ENCODE assay signal across 18 mouse cellular contexts in genomic region chr8:46758676-46759075, GRCm38 (mm10). TPM values are rescaled to one million over a fixed set of nuclear protein-coding genes. Genes with fewer than 3 reads are reported as not detected.
DNase-seq lines count a peak whose midpoint lies in the region; ATAC-seq lines count a peak whose summit lies in the region.
"Had no signal": no experiment of that assay in that cellular context is flagged by ENCODE, and none has a peak within 500 bp of the region (broad histone marks: within the 10 kb centered on the region; RNA-seq: fewer than 3 reads in every experiment).

No protein-coding gene starts in this region.

- peak overlapping the region; percentile 58; the same call in 1 of the 2 replicates for H3K27ac ChIP-seq in liver, embryonic 16.5 days (ENCODE audit: low read length)
- H3K27ac ChIP-seq: embryonic facial prominence, embryonic 10.5 days; heart, embryonic 10.5 days; hindbrain, embryonic 12.5 days had no signal

- no peaks in the 10 kb centered on the region for H3K27me3 ChIP-seq in liver, embryonic 16.5 days (ENCODE audit: control insufficient read depth, insufficient read depth, low read depth, low read length)
- H3K27me3 ChIP-seq: hindbrain, embryonic 12.5 days had no signal

- 25% methylated on average over 2 of the region's 2 CpGs for WGBS in liver, embryonic 16.5 days (ENCODE audit: insufficient replicate concordance)

- H3K9ac ChIP-seq in liver, embryonic 16.5 days (ENCODE audit: low read depth, low read length), result no peak overlapping the region
- H3K9ac ChIP-seq: hindbrain, embryonic 12.5 days had no signal

- peak; percentile 88 for ATAC-seq in liver, embryonic 16.5 days (ENCODE audit: low read depth)
- ATAC-seq: CD4-positive, CD25-positive, alpha-beta regulatory T cell, adult 4 months; forebrain, embryonic 16.5 days had no signal

- H3K4me1 ChIP-seq in liver, embryonic 16.5 days (ENCODE audit: control insufficient read depth, low read depth, low read length), result peaks cover 35% of the 10 kb centered on the region
- H3K4me1 ChIP-seq: heart, embryonic 10.5 days; hindbrain, embryonic 12.5 days had no signal

- peak overlapping the region; percentile 25 for H3K4me2 ChIP-seq in liver, embryonic 16.5 days (ENCODE audit: low read depth, low read length)
- H3K4me2 ChIP-seq: hindbrain, embryonic 12.5 days had no signal

- no peaks in the 10 kb centered on the region for H3K36me3 ChIP-seq in liver, embryonic 16.5 days (ENCODE audit: control insufficient read depth, insufficient read depth)
- H3K36me3 ChIP-seq: hindbrain, embryonic 12.5 days had no signal

- H3K9me3 ChIP-seq in liver, embryonic 16.5 days (replicated peaks; ENCODE audit: control insufficient read depth, low read length), result no peaks in the 10 kb centered on the region
- H3K9me3 ChIP-seq: embryonic facial prominence, embryonic 10.5 days; heart, embryonic 10.5 days; hindbrain, embryonic 12.5 days had no signal

- no peak overlapping the region for H3K4me3 ChIP-seq in liver, embryonic 16.5 days (ENCODE audit: low read depth, low read length)
- H3K4me3 ChIP-seq: embryonic facial prominence, embryonic 10.5 days; heart, embryonic 10.5 days; hindbrain, embryonic 12.5 days had no signal

- peak; percentile 72 for DNase-seq in heart, adult 11 months
- DNase-seq in heart, postnatal 25 days (ENCODE audit: low spot score), result no peak
- peak; percentile 69 for DNase-seq in c-Kit-positive CD71-positive TER-119-positive erythroid progenitor cells, embryonic 14.5 days (ENCODE audit: low spot score)
- DNase-seq in liver, result peak; percentile 41
- no peak for DNase-seq in urinary bladder, adult 18-20 months (ENCODE audit: low spot score in 2 of 2)
- no peak for DNase-seq in thymus, postnatal 0 days (ENCODE audit: low spot score)
- DNase-seq in right cerebral cortex, postnatal 10 days (ENCODE audit: low spot score in 2 of 2), result no peak
- DNase-seq: adrenal gland, postnatal 25 days; cerebellum, adult 2 months; lung, postnatal 14 days; right cerebral cortex, postnatal 4 days; thymus, adult 2 months had no signal

- intact Hi-C loops in heart, postnatal 25 days (cut with DNase I), result loop anchor here (2.0 kb wide), 1 partner anchor 18 kb away; no protein-coding TSS in a partner anchor

RNA-seq across cellular contexts. Expression of gene Irf2, which starts 19.1 kb away (rescaled TPM):
- 10 to 100 TPM; 40.4 to 45.4 TPM for total RNA-seq in heart, postnatal 25 days (2021)
- polyA plus RNA-seq in liver, embryonic 16.5 days (2015; fragmentation: Nextera tagmentation; extraction: Ambion mirVana), result 10.6 and 12.1 TPM in 2 replicates
- 54.9 and 57.8 TPM in 2 replicates for polyA plus RNA-seq in thymus, postnatal 0 days (2015; fragmentation: Nextera tagmentation; extraction: Ambion mirVana)

Comparison
In these comparisons a context has a peak if more than half of its experiments do, and no peak if none do; other contexts are left out.
1. DNase-seq: peak in heart, adult 11 months (single experiment), c-Kit-positive CD71-positive TER-119-positive erythroid progenitor cells, embryonic 14.5 days (single experiment) and liver (single experiment); none in heart, postnatal 25 days (single experiment), urinary bladder, adult 18-20 months (0 of 2), thymus, postnatal 0 days (single experiment) and right cerebral cortex, postnatal 10 days (0 of 2).